Mouse (Mus musculus) liver, embryonic 14.5 days (tissue): ENCODE measurements around the gene Zfp984.
"Not testable (repeated sequence)": the region's sequence is repeated elsewhere in the genome, so short reads cannot be mapped to it uniquely, and the experiment has no call there.

Experiments
- CTCF ChIP-seq: IDR thresholded peaks from 2 replicates; pipeline ENCODE4 v1.5.1; 2016; ENCODE audit warnings: antibody characterized with exemption, low read depth, control low read depth
- EP300 ChIP-seq: IDR thresholded peaks from 2 replicates; pipeline ENCODE4 v1.6.1; 2016; ENCODE audit warnings: antibody characterized with exemption, low read depth

DNA sequence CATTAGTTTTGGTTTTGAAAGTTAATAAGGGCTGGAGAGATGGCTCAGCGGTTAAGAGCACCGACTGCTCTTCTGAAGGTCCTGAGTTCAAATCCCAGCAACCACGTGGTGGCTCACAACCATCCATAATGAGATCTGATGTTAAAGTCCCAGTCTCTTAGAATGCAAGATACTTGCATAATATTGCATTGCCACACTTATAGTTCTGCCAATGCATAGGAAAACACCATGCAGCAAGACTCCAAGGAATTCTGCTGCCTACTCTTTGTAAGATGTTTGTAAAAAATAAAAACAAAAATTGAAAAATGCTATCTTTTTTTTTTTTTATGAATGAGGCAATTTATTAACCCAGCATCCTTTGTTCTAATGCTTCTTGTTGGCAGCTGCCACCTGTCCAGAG, 11.8 kb upstream of the Zfp984 start:
- not testable (repeated sequence) for TF ChIP-seq CTCF, EP300
